Mouse (Mus musculus): Measurements from ENCODE around the gene Adgrb3. TPM values are rescaled to one million over a fixed set of nuclear protein-coding genes. Genes with fewer than 3 reads are reported as not detected.
"Not testable (repeated sequence)": the region's sequence is repeated elsewhere in the genome, so short reads cannot be mapped to it uniquely, and the experiment has no call there.

Gene Adgrb3
- total RNA-seq, 1 experiment from 2014 or later, result not detected

DNA sequence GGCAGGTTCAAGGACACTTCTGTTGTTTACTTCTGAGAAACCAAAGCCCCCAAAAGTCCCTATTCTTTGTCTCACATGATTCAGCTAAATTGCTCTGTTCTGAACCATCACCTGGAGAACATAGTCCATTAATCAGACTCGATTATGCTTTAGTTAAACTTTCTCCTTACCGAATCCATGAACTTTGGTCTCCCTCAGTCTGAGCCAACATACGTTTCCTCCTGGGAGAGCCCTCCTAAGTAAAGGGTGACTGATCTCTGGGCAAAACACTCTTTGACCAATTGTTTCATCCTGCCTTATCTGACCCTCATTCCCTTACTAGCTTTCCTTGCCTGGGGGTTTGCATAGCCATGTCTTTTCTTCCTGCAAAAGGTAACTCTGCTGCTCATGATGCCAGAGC is 806.4 kb downstream of the Adgrb3 start:
- no peak for ATAC-seq (replicated peaks in 1 of 2; ENCODE audit: insufficient read depth in 1 of 2, low FRiP score in 2 of 2, low TSS enrichment in 1 of 2, low read depth in 1 of 2, poor library complexity in 2 of 2, severe bottlenecking in 2 of 2)

DNA sequence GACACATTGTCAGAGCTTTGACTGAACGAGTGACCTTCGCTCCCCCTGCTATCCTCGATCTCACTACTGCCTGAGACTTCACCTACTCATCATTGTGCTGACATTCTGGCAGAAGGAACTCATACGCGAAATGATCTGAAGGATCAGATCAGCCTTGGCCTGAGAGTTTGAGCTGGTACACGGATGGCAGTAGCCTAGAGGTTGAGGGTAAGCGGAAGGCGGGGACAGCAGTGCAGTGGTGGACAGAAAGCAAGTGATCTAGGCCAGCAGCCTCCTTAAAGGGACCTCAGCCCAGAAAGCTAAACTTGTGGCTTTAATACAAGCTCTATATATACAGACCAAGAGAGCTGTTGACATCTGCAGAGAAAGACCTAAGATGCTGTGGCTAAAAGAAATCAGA is 811.7 kb downstream of the Adgrb3 start:
- not testable (repeated sequence) for ATAC-seq (replicated peaks in 1 of 2; ENCODE audit: insufficient read depth in 1 of 2, low FRiP score in 2 of 2, low TSS enrichment in 1 of 2, low read depth in 1 of 2, poor library complexity in 2 of 2, severe bottlenecking in 2 of 2)
